8 mouse cellular contexts compared by ENCODE assay signal in the genomic region with DNA sequence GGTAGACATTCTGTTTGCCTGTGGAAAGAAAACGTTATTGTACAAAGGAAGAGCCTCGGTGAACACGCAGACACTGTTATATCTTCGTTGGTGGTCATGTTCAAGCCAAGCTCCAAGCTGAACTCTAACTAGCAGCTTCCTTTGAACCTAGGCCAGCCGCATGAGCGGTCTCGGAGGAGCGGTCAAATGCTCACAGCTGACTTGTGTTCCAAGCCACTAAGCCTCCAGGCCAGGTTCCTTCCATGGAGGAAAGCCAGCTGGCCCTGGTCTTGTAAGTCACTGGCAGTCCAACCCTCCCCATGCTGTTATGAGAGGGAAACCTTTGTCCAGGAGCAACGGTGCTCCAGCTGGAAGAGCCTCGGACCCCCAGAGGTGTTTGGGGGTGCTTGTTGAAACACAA.
DNase-seq lines count a peak whose midpoint lies in the region; ATAC-seq lines count a peak whose summit lies in the region.

No protein-coding gene starts in this region.

- no peaks in the 10 kb centered on the region for H3K36me3 ChIP-seq in stomach, embryonic 15.5 days

- H3K27ac ChIP-seq in stomach, embryonic 15.5 days: peak overlapping the region; percentile 68; the same call in 1 of the 2 replicates

- no peak overlapping the region for H3K4me3 ChIP-seq in stomach, embryonic 15.5 days (replicated peaks)

- H3K9me3 ChIP-seq in stomach, embryonic 15.5 days: no peaks in the 10 kb centered on the region

- WGBS in stomach, embryonic 15.5 days: 38% methylated on average over 10 of the region's 10 CpGs

- peak; percentile 79 for DNase-seq in adrenal gland, postnatal 10 days
- no peak for DNase-seq in adrenal gland, postnatal 4 days (ENCODE audit: low spot score in 2 of 2)
- peak; percentile 74 for DNase-seq in urinary bladder, postnatal 14 days (ENCODE audit: low spot score)
- DNase-seq in urinary bladder, postnatal 10 days (ENCODE audit: low spot score): no peak
- DNase-seq in kidney, adult 9 months: peak; percentile 95
- DNase-seq in spleen, postnatal 4 days (ENCODE audit: low spot score in 2 of 2): no peak
- no peak for DNase-seq in layer of hippocampus, adult 11-12 months (ENCODE audit: low spot score)

- no peak overlapping the region for H3K9ac ChIP-seq in stomach, embryonic 15.5 days

- ATAC-seq in stomach, embryonic 15.5 days (ENCODE audit: insufficient read depth, low FRiP score, low read depth): no peak

- H3K4me1 ChIP-seq in stomach, embryonic 15.5 days: peaks cover 12% of the 10 kb centered on the region

- H3K4me2 ChIP-seq in stomach, embryonic 15.5 days: no peak overlapping the region

- H3K27me3 ChIP-seq in stomach, embryonic 15.5 days (replicated peaks): no peaks in the 10 kb centered on the region

Comparison
In these comparisons a context has a peak if more than half of its experiments do, and no peak if none do; other contexts are left out.
1. DNase-seq: peak in adrenal gland, postnatal 10 days (single experiment), urinary bladder, postnatal 14 days (single experiment) and kidney, adult 9 months (single experiment); none in adrenal gland, postnatal 4 days (0 of 2), urinary bladder, postnatal 10 days (single experiment), spleen, postnatal 4 days (0 of 2) and layer of hippocampus, adult 11-12 months (single experiment).